Mouse (Mus musculus): ENCODE data around the gene Camp.

GRCm38 (mm10) chr9:109896253-109897150, 47.1 kb upstream of the Camp start:
- TF ChIP-seq CTCF (IDR thresholded peaks at IDR 0.05; ENCODE audit: low read depth, low read length) (no peak), POLR2A (IDR thresholded peaks at IDR 0.05; ENCODE audit: extremely low read depth, insufficient read depth, low read length) (no peak)
